In the genomic region with DNA sequence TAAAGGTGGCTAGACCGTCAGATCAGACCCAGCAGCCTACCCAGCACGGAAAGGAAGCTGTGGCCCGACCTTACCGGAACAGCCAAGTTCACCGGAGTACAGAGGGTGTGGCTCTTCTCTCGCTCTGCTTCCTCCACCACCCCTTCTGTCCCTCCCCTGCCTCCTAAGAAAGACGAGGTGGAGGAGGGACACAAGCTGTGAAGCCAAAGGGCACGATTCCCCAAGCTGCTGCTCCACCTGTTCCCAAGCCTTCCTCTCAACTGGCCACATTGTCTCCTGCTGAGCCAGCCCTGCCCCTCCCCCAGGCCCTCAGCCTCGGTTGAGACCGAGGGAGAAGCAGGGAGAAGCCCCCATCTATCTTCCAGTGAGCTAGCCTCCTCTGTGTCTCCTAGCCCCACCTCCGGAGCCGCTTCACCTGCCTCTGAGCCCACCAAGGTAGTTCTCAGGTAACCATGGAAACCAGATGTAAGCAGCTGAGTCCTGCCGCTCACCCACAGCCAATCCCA, we compare ENCODE assay signal across 8 mouse cellular contexts. TPM values are rescaled to one million over a fixed set of nuclear protein-coding genes. Genes with fewer than 3 reads are reported as not detected.
A peak's percentile ranks its signal among the peaks of the same experiment; 100 is the strongest.
DNase-seq lines count a peak whose midpoint lies in the region; ATAC-seq and TF ChIP-seq lines count a peak whose summit lies in the region.

No protein-coding gene starts in this region.

- no peaks in the 10 kb centered on the region for H3K9me3 ChIP-seq in heart, embryonic 14.5 days (ENCODE audit: control insufficient read depth, low read length)
- H3K9me3 ChIP-seq in embryonic facial prominence, embryonic 10.5 days, result no peaks in the 10 kb centered on the region
- H3K9me3 ChIP-seq in lung, embryonic 16.5 days (ENCODE audit: control insufficient read depth, low read length), result no peaks in the 10 kb centered on the region

- no peaks in the 10 kb centered on the region for H3K27me3 ChIP-seq in heart, embryonic 14.5 days (ENCODE audit: control insufficient read depth, insufficient read depth, low read length)
- H3K27me3 ChIP-seq in embryonic facial prominence, embryonic 10.5 days (replicated peaks; ENCODE audit: low read depth, poor library complexity, severe bottlenecking), result peaks cover 6% of the 10 kb centered on the region; the same call in 1 of the 2 replicates
- H3K27me3 ChIP-seq in lung, embryonic 16.5 days (ENCODE audit: control insufficient read depth, insufficient read depth, low read depth, low read length), result no peaks in the 10 kb centered on the region
- H3K27me3 ChIP-seq in spleen, adult 2 months (ENCODE audit: control insufficient read depth, insufficient read depth, low read length), result no peaks in the 10 kb centered on the region

- peaks cover 18% of the 10 kb centered on the region for H3K36me3 ChIP-seq in heart, embryonic 14.5 days (ENCODE audit: control insufficient read depth, insufficient read depth, low read length)
- H3K36me3 ChIP-seq in embryonic facial prominence, embryonic 10.5 days (replicated peaks), result peaks cover 76% of the 10 kb centered on the region
- no peaks in the 10 kb centered on the region for H3K36me3 ChIP-seq in lung, embryonic 16.5 days (ENCODE audit: control insufficient read depth, insufficient read depth, low read length)
- peaks cover 63% of the 10 kb centered on the region for H3K36me3 ChIP-seq in spleen, adult 2 months (ENCODE audit: control insufficient read depth, insufficient read depth, low read length)

- H3K4me1 ChIP-seq in heart, embryonic 14.5 days (ENCODE audit: control insufficient read depth in 2 of 2, insufficient read depth in 2 of 2, low read length in 2 of 2), result peaks cover 6 to 7% of the 10 kb centered on the region in 2 experiments; a peak in 1 of 4 replicates
- H3K4me1 ChIP-seq in embryonic facial prominence, embryonic 10.5 days, result peaks cover 32% of the 10 kb centered on the region
- peaks cover 10% of the 10 kb centered on the region for H3K4me1 ChIP-seq in lung, embryonic 16.5 days (replicated peaks; ENCODE audit: control insufficient read depth, insufficient read depth, low read length)
- peaks cover 9% of the 10 kb centered on the region; the same call in 1 of the 2 replicates for H3K4me1 ChIP-seq in spleen, adult 2 months (ENCODE audit: control insufficient read depth, insufficient read depth, insufficient read length)

- H3K9ac ChIP-seq in heart, embryonic 14.5 days (ENCODE audit: low read length), result no peak overlapping the region
- H3K9ac ChIP-seq in lung, embryonic 16.5 days (ENCODE audit: low read length), result no peak overlapping the region

- H3K4me3 ChIP-seq in heart, embryonic 14.5 days (ENCODE audit: control insufficient read depth in 1 of 2, insufficient read depth in 1 of 2, low read depth in 1 of 2, low read length in 2 of 2), result no peak overlapping the region
- H3K4me3 ChIP-seq in embryonic facial prominence, embryonic 10.5 days, result peak overlapping the region; percentile 23; the same call in 1 of the 2 replicates
- peak overlapping the region; percentile 18; the same call in 1 of the 2 replicates for H3K4me3 ChIP-seq in lung, embryonic 16.5 days (ENCODE audit: low read length)
- H3K4me3 ChIP-seq in spleen, adult 2 months (ENCODE audit: extremely low read depth, insufficient read depth, insufficient read length), result no peak overlapping the region

- ATAC-seq in heart, embryonic 14.5 days (ENCODE audit: insufficient number of reproducible peaks, insufficient read depth, low FRiP score, low read depth), result no peak
- ATAC-seq in lung, embryonic 16.5 days (ENCODE audit: low read depth), result peak; percentile 18; the same call in 1 of the 2 replicates

- TF ChIP-seq CTCF in spleen, adult 2 months (IDR thresholded peaks at IDR 0.05; ENCODE audit: extremely low read depth, insufficient read depth, insufficient read length, insufficient replicate concordance), result no peak

- 37% methylated on average over 13 of the region's 13 CpGs for WGBS in heart, embryonic 14.5 days
- WGBS in embryonic facial prominence, embryonic 10.5 days, result 17% methylated on average over 13 of the region's 13 CpGs
- 21% methylated on average over 13 of the region's 13 CpGs for WGBS in lung, embryonic 16.5 days
- whole genome bisulfite sequencing in spleen, adult 2 months, result 34% methylated on average over 13 of the region's 13 CpGs

- no peak for TF ChIP-seq POLR2A in spleen, adult 2 months (IDR thresholded peaks at IDR 0.05; ENCODE audit: low read depth, low read length)

- H3K4me2 ChIP-seq in heart, embryonic 14.5 days (ENCODE audit: low read length), result peak overlapping the region; percentile 5; the same call in 1 of the 2 replicates
- peak overlapping the region; percentile 38 for H3K4me2 ChIP-seq in lung, embryonic 16.5 days (ENCODE audit: low read depth, low read length)

- no peak for DNase-seq in heart, postnatal 4 days
- peak; percentile 42 for DNase-seq in embryonic facial prominence, embryonic 10.5 days (ENCODE audit: low spot score)
- DNase-seq in kidney, adult 18-20 months, result peak; percentile 23
- peak; percentile 5 to 45 for DNase-seq in spleen, adult 2 months (ENCODE audit: low read depth in 1 of 2, low spot score in 2 of 2)
- DNase-seq in frontal cortex, postnatal 25 days (ENCODE audit: low spot score in 2 of 2), result no peak
- no peak for DNase-seq in ovary, postnatal 36 days (ENCODE audit: low spot score)

- H3K27ac ChIP-seq in heart, embryonic 14.5 days (replicated peaks in 1 of 2; ENCODE audit: control insufficient read depth in 1 of 2, insufficient read depth in 1 of 2, low read depth in 2 of 2, low read length in 2 of 2), result no peak overlapping the region
- peak overlapping the region; percentile 63 for H3K27ac ChIP-seq in embryonic facial prominence, embryonic 10.5 days (replicated peaks)
- no peak overlapping the region for H3K27ac ChIP-seq in lung, embryonic 16.5 days (ENCODE audit: low read length)
- peak overlapping the region; percentile 41 for H3K27ac ChIP-seq in spleen, adult 2 months (ENCODE audit: insufficient read depth, low read length)

RNA-seq across cellular contexts. Expression of a gene that starts 38.5 kb away (rescaled TPM):
- not detected in 2 replicates for polyA plus RNA-seq in heart, embryonic 14.5 days (2014; fragmentation: Nextera tagmentation; extraction: Ambion mirVana)
- total RNA-seq in heart, postnatal 4 days (2021), result not detected
- 0.42 and 0.58 TPM in 2 replicates for polyA plus RNA-seq in embryonic facial prominence, embryonic 10.5 days (2016; fragmentation: Nextera tagmentation; extraction: Ambion mirVana)
- polyA plus RNA-seq in lung, embryonic 16.5 days (2015; fragmentation: Nextera tagmentation; extraction: Ambion mirVana), result 0.24 TPM in 1 of 2 replicates, not detected in the other
- not detected in 2 replicates for polyA plus RNA-seq in spleen, adult 2 months (2012; rRNA removed)

RNA-seq across cellular contexts. Expression of a gene that starts 43.0 kb away (rescaled TPM):
- 1.0 and 1.1 TPM in 2 replicates for polyA plus RNA-seq in heart, embryonic 14.5 days (2014; fragmentation: Nextera tagmentation; extraction: Ambion mirVana)
- total RNA-seq in heart, postnatal 4 days (2021), result 1 to 10 TPM; 1.7 to 2.3 TPM
- polyA plus RNA-seq in embryonic facial prominence, embryonic 10.5 days (2016; fragmentation: Nextera tagmentation; extraction: Ambion mirVana), result 6.5 and 7.3 TPM in 2 replicates
- polyA plus RNA-seq in lung, embryonic 16.5 days (2015; fragmentation: Nextera tagmentation; extraction: Ambion mirVana), result 2.2 and 2.6 TPM in 2 replicates
- 79.2 and 111 TPM in 2 replicates for polyA plus RNA-seq in spleen, adult 2 months (2012; rRNA removed)

RNA-seq across cellular contexts. Expression of a gene that starts 59.9 kb away (rescaled TPM):
- polyA plus RNA-seq in heart, embryonic 14.5 days (2014; fragmentation: Nextera tagmentation; extraction: Ambion mirVana), result 0.08 and 0.30 TPM in 2 replicates
- not detected for total RNA-seq in heart, postnatal 4 days (2021)
- 24.1 and 26.4 TPM in 2 replicates for polyA plus RNA-seq in embryonic facial prominence, embryonic 10.5 days (2016; fragmentation: Nextera tagmentation; extraction: Ambion mirVana)
- polyA plus RNA-seq in lung, embryonic 16.5 days (2015; fragmentation: Nextera tagmentation; extraction: Ambion mirVana), result 15.2 and 15.3 TPM in 2 replicates
- polyA plus RNA-seq in spleen, adult 2 months (2012; rRNA removed), result 0.15 and 0.32 TPM in 2 replicates

Comparison
In these comparisons a context has a peak if more than half of its experiments do, and no peak if none do; other contexts are left out.
1. H3K27ac ChIP-seq: peak in embryonic facial prominence, embryonic 10.5 days (single experiment) and spleen, adult 2 months (single experiment); none in heart, embryonic 14.5 days (0 of 2) and lung, embryonic 16.5 days (single experiment).
2. H3K4me3 ChIP-seq: peak in embryonic facial prominence, embryonic 10.5 days (single experiment) and lung, embryonic 16.5 days (single experiment); none in heart, embryonic 14.5 days (0 of 2) and spleen, adult 2 months (single experiment).
3. DNase-seq: peak in embryonic facial prominence, embryonic 10.5 days (single experiment), kidney, adult 18-20 months (single experiment) and spleen, adult 2 months (2 of 2); none in heart, postnatal 4 days (single experiment), frontal cortex, postnatal 25 days (0 of 2) and ovary, postnatal 36 days (single experiment).
4. RNA of a gene that starts 59.9 kb away (polyA plus RNA-seq): 24.1 to 26.4 TPM in embryonic facial prominence, embryonic 10.5 days and 15.2 to 15.3 TPM in lung, embryonic 16.5 days; 0.08 to 0.30 TPM in heart, embryonic 14.5 days and 0.15 to 0.32 TPM in spleen, adult 2 months; every median in the first group is over 10 times any median in the second.